Mouse (Mus musculus): ENCODE data around the gene Coro6. TPM values are rescaled to one million over a fixed set of nuclear protein-coding genes. Genes with fewer than 3 reads are reported as not detected.
A peak's percentile ranks its signal among the peaks of the same experiment; 100 is the strongest.

Gene Coro6
- polyA plus RNA-seq, 1 experiment from 2014 or later, result 1.3 TPM

DNA sequence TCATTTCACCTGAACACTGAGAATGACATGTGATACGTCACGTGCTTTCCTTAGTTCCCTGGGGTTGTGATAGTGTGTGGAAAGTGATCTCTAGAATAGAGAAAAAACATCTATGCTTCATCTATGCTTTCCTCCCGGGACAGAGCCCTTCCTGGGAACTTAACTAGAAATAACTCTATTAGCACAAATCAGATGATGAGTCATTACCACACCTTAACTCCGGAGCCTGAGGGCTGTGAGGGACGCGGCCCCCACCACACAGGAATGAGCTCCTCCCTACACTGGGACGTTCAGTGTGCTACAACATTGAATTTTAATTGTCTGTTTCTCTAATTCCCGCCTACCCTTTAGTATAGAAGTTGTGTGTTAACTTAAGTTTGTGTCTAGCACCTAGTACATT is 21.2 kb upstream of the Coro6 start:
- Histone ChIP-seq H3K9ac (ENCODE audit: low read length) (no peak overlapping the region), H3K27ac (ENCODE audit: low read length) (no peak overlapping the region), H3K4me3 (ENCODE audit: low read length) (no peak overlapping the region), H3K4me2 (ENCODE audit: low read depth, low read length) (no peak overlapping the region), H3K9me3 (ENCODE audit: control insufficient read depth, low read length) (no peaks in the 10 kb centered on the region), H3K36me3 (ENCODE audit: control insufficient read depth, insufficient read depth, low read length) (peaks cover 8% of the 10 kb centered on the region), H3K27me3 (ENCODE audit: control insufficient read depth, insufficient read depth, low read depth, low read length) (no peaks in the 10 kb centered on the region), H3K4me1 (replicated peaks; ENCODE audit: control insufficient read depth, insufficient read depth, low read length) (peaks cover 23% of the 10 kb centered on the region)
- WGBS, result 80% methylated on average over 8 of the region's 8 CpGs
- no peak for ATAC-seq (ENCODE audit: low read depth)

DNA sequence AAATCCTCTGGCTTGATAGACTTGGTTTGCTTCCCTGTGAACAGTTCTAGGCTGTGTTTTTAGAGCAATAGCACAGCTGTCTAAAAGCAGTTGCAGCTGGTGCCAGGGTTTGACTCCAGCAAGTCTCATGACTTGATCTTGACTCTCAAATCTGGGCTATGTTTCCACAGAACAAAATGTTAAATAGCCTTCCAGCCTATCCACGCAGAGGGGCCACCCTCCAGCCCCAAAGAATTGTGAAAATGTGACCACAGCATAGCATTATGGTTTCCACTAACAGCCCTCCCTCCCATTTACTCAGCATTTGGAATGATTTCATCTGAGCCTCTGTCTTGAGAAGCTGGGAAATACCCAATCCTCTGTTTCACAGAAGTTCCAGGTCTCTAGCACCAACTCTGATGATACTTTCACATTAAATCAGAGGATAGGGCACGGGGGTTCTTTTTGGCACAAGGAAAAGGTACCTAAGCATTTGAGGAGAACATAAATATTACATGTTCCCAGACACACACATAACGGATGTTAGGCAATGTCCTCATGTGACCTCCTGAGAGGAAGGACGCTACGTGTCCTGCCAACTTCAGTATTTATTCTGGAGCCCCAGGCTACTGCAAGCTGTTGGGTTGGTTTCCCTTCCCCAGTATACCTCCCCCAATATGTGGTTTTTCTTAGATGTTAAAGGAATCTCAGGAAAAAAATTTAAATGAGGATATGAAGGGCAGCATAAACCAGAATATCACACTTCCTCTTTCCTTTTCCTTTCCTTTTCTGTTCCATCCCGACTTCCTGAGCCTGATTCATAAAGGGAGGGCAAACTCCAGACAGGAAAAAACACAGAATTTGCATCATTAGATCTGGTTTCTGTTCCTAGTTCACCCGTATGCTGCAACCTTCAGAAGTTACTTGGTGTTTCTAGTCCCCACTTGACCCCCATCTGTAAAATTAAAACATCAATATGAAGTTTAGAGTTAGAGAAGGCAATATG is 19.7 kb upstream of the Coro6 start:
- Histone ChIP-seq H3K9ac (ENCODE audit: low read length) (no peak overlapping the region), H3K4me2 (ENCODE audit: low read depth, low read length) (no peak overlapping the region), H3K4me3 (ENCODE audit: low read length) (no peak overlapping the region), H3K36me3 (ENCODE audit: control insufficient read depth, insufficient read depth, low read length) (peaks cover 8% of the 10 kb centered on the region), H3K27ac (ENCODE audit: low read length) (peak overlapping the region; percentile 80), H3K4me1 (replicated peaks; ENCODE audit: control insufficient read depth, insufficient read depth, low read length) (peaks cover 28% of the 10 kb centered on the region), H3K9me3 (ENCODE audit: control insufficient read depth, low read length) (no peaks in the 10 kb centered on the region), H3K27me3 (ENCODE audit: control insufficient read depth, insufficient read depth, low read depth, low read length) (no peaks in the 10 kb centered on the region)
- peak; percentile 80 for ATAC-seq (ENCODE audit: low read depth)
- 44% methylated on average over 7 of the region's 7 CpGs for WGBS

DNA sequence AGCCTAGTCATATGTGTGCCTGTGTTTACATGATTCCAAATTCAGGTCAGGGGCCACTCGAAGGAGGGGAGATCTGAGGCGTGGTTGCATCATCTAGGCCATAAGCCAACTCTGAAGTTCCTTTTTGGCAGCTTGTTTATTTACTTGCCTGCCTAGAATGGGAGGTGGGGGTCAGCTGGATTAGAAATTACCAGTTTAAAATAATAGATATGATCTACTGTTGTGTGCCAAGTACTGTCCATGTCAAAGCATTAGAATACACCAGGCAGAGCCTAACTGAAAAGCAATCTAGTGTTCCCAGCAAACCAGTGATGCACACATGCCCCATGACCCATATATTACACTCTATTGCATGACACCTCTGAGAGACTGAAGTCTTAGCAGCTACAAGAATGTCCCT is 17.3 kb upstream of the Coro6 start:
- peak; percentile 86 for ATAC-seq (ENCODE audit: low read depth)
- Histone ChIP-seq H3K4me2 (ENCODE audit: low read depth, low read length) (no peak overlapping the region), H3K9me3 (ENCODE audit: control insufficient read depth, low read length) (no peaks in the 10 kb centered on the region), H3K27ac (ENCODE audit: low read length) (no peak overlapping the region), H3K9ac (ENCODE audit: low read length) (no peak overlapping the region), H3K4me1 (replicated peaks; ENCODE audit: control insufficient read depth, insufficient read depth, low read length) (peaks cover 28% of the 10 kb centered on the region), H3K4me3 (ENCODE audit: low read length) (no peak overlapping the region), H3K27me3 (ENCODE audit: control insufficient read depth, insufficient read depth, low read depth, low read length) (no peaks in the 10 kb centered on the region), H3K36me3 (ENCODE audit: control insufficient read depth, insufficient read depth, low read length) (peaks cover 7% of the 10 kb centered on the region)
- WGBS, result 36% methylated on average over 2 of the region's 2 CpGs

DNA sequence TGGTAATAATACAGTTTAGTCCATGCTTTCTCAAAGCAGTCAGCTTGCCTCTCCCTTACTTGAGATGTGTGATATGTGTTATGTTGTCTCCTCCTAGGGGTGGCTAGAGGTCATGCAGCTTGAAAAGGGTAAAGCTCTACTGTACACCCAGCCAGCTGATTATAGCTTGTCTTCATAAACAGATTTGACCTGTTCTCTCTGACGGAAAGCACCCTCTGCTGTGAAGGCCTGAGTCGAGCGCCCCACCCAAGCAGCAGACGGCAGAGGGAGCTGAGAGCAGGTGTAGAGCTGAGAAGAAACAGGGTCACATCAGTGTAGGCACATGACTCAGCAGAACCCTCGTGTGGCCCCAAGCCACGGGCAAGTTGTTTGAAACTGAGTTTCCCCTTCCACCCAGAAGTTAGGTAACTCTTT is 15.6 kb upstream of the Coro6 start:
- H3K27ac ChIP-seq (ENCODE audit: low read length), result no peak overlapping the region
- peak; percentile 24; the same call in 1 of the 2 replicates for ATAC-seq (ENCODE audit: low read depth)
- H3K4me3 ChIP-seq (ENCODE audit: low read length), result no peak overlapping the region
- H3K36me3 ChIP-seq (ENCODE audit: control insufficient read depth, insufficient read depth, low read length), result peaks cover 11% of the 10 kb centered on the region
- no peak overlapping the region for H3K4me2 ChIP-seq (ENCODE audit: low read depth, low read length)
- H3K9me3 ChIP-seq (ENCODE audit: control insufficient read depth, low read length), result no peaks in the 10 kb centered on the region
- H3K9ac ChIP-seq (ENCODE audit: low read length), result no peak overlapping the region
- no peaks in the 10 kb centered on the region for H3K27me3 ChIP-seq (ENCODE audit: control insufficient read depth, insufficient read depth, low read depth, low read length)
- 36% methylated on average over 6 of the region's 6 CpGs for WGBS
- peaks cover 24% of the 10 kb centered on the region for H3K4me1 ChIP-seq (replicated peaks; ENCODE audit: control insufficient read depth, insufficient read depth, low read length)

DNA sequence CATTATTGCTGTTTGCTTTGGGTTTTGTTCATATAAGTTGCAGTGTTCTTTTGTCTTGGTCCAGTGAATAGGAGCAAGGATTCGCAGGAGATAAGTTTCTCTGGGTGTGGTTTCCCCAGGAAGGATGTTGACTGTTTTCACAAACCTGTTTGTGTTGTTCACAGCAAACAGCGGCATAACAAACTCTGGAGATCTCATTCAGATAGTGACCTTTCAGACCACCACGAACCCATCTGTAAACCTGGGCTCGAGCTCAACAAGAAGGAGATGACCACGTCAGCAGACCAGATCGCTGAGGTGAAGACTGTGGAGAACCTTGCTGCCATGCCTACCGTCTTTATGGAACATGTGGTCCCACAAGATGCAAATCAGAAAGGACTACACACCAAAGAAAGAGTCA is 13.0 kb upstream of the Coro6 start:
- Histone ChIP-seq H3K27me3 (ENCODE audit: control insufficient read depth, insufficient read depth, low read depth, low read length) (no peaks in the 10 kb centered on the region), H3K9me3 (ENCODE audit: control insufficient read depth, low read length) (no peaks in the 10 kb centered on the region), H3K4me2 (ENCODE audit: low read depth, low read length) (no peak overlapping the region), H3K9ac (ENCODE audit: low read length) (no peak overlapping the region), H3K4me3 (ENCODE audit: low read length) (no peak overlapping the region), H3K36me3 (ENCODE audit: control insufficient read depth, insufficient read depth, low read length) (peaks cover 12% of the 10 kb centered on the region), H3K27ac (ENCODE audit: low read length) (no peak overlapping the region), H3K4me1 (replicated peaks; ENCODE audit: control insufficient read depth, insufficient read depth, low read length) (peaks cover 8% of the 10 kb centered on the region)
- no peak for ATAC-seq (ENCODE audit: low read depth)
- WGBS, result 89% methylated on average over 7 of the region's 7 CpGs

DNA sequence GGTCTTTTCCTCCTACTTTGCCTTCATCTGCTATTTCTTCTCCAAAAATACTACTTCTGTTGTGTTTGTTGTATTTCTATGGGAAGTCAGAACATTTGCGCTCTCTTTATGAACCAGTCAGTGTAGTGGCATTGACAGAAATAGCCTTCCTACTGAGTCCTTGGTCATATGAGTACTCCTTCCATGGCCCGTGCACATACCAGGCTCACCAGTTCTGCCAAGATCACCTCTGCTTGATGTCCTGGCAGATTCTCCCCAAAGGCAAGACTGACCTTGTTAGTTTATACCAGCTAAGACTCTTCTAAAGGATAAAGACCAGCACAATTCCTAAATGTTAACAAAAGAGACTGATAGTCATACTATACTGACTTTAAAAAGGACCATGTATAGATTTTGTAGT is 10.5 kb upstream of the Coro6 start:
- peaks cover 19% of the 10 kb centered on the region for H3K36me3 ChIP-seq (ENCODE audit: control insufficient read depth, insufficient read depth, low read length)
- no peak for ATAC-seq (ENCODE audit: low read depth)
- H3K4me3 ChIP-seq (ENCODE audit: low read length), result no peak overlapping the region
- WGBS, result 96% methylated on average over 2 of the region's 2 CpGs
- no peak overlapping the region for H3K4me2 ChIP-seq (ENCODE audit: low read depth, low read length)
- H3K9ac ChIP-seq (ENCODE audit: low read length), result no peak overlapping the region
- H3K27ac ChIP-seq (ENCODE audit: low read length), result no peak overlapping the region
- 0 out of 2 replicates have a peak, but pooled peaks cover 5% of the 10 kb centered on the region for H3K4me1 ChIP-seq (replicated peaks; ENCODE audit: control insufficient read depth, insufficient read depth, low read length)
- no peaks in the 10 kb centered on the region for H3K9me3 ChIP-seq (ENCODE audit: control insufficient read depth, low read length)
- H3K27me3 ChIP-seq (ENCODE audit: control insufficient read depth, insufficient read depth, low read depth, low read length), result no peaks in the 10 kb centered on the region

DNA sequence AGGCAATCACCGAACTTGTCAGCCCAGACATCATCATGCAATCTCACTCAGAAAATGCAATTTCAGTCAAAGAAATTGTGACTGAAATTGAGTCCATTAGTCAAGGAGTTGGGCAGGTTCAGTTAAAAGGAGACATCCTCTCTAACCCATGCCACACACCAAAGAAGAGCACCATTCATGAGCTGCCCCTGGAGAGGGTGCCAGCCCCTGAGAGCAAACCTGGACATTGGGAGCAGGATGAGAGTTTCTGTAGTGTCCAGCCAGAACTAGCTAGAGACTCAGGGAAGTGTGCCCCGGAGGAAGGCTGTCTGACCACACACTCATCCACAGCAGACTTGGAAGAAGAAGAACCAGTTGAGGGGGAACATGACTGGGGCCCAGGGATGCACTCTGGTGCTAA is 8.8 kb upstream of the Coro6 start:
- H3K4me2 ChIP-seq (ENCODE audit: low read depth, low read length), result no peak overlapping the region
- no peaks in the 10 kb centered on the region for H3K9me3 ChIP-seq (ENCODE audit: control insufficient read depth, low read length)
- H3K9ac ChIP-seq (ENCODE audit: low read length), result no peak overlapping the region
- WGBS, result 91% methylated on average over 2 of the region's 2 CpGs
- H3K36me3 ChIP-seq (ENCODE audit: control insufficient read depth, insufficient read depth, low read length), result peaks cover 19% of the 10 kb centered on the region
- no peaks in the 10 kb centered on the region for H3K27me3 ChIP-seq (ENCODE audit: control insufficient read depth, insufficient read depth, low read depth, low read length)
- H3K4me3 ChIP-seq (ENCODE audit: low read length), result no peak overlapping the region
- ATAC-seq (ENCODE audit: low read depth), result no peak
- peaks cover 6% of the 10 kb centered on the region; the same call in 1 of the 2 replicates for H3K4me1 ChIP-seq (replicated peaks; ENCODE audit: control insufficient read depth, insufficient read depth, low read length)
- H3K27ac ChIP-seq (ENCODE audit: low read length), result no peak overlapping the region

DNA sequence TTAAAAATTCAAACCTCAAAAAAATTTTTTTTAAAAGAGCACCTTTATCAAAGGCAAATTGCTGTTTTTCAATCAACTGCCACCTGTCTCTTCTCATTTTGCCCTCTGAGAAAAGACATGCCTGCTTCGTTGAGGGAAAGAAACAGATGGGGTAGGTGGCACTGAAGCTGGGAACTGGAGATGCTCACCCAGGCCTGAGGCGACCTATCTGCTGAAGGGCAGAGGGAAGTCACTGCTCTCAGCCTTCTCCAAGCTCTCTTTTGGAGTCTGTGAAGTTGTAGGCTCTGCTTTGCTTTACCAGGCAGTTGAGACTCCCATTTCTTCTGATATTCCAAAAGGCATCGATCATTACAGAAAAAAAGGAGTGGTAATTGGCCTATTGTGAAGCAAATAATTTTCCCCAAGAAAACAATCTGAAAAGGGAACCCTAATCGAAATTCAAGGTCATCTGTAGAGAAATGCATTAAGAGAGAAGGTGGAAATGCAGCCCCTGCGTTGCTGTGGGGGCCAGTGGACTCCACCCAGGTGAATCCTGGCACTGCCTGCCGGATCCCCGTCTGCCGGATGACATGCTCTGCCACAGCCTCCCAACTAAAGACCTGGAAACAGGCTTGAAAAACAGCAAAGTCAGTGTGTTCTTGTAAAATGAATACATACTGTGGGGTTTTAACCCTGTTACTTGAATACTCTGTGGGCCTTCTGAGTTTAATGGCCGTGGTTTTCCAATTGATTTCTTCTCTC is 6.3 kb upstream of the Coro6 start:
- Histone ChIP-seq H3K9me3 (ENCODE audit: control insufficient read depth, low read length) (no peaks in the 10 kb centered on the region), H3K27ac (ENCODE audit: low read length) (0 out of 2 replicates have a peak overlapping the region, but pooled peaks have one; percentile 31), H3K4me1 (replicated peaks; ENCODE audit: control insufficient read depth, insufficient read depth, low read length) (peaks cover 6% of the 10 kb centered on the region; the same call in 1 of the 2 replicates), H3K4me3 (ENCODE audit: low read length) (no peak overlapping the region), H3K9ac (ENCODE audit: low read length) (no peak overlapping the region), H3K27me3 (ENCODE audit: control insufficient read depth, insufficient read depth, low read depth, low read length) (peaks cover 3% of the 10 kb centered on the region; the same call in 1 of the 2 replicates), H3K36me3 (ENCODE audit: control insufficient read depth, insufficient read depth, low read length) (peaks cover 8% of the 10 kb centered on the region; the same call in 1 of the 2 replicates), H3K4me2 (ENCODE audit: low read depth, low read length) (no peak overlapping the region)
- no peak for ATAC-seq (ENCODE audit: low read depth)
- WGBS, result 87% methylated on average over 9 of the region's 9 CpGs

DNA sequence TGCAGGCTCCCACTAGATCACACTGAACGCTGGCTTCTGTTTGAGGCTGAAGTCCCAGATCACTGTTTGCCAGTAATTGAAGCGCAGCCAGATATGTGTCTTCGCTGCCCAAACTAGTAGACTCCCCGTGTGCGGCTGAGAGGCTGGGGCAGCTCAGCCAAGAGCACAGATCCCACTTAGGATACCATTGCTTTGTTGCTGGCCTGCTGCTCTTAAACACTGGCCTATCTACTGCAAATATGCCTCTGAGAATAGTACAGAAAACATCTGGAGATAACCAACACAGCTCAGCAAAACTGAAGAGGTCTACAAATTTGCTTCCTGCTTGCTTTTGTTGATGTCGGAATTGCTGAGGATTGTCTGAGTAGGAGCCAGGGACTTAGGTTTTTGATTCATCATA is 5.3 kb upstream of the Coro6 start:
- Histone ChIP-seq H3K27me3 (ENCODE audit: control insufficient read depth, insufficient read depth, low read depth, low read length) (peaks cover 5% of the 10 kb centered on the region; the same call in 1 of the 2 replicates), H3K4me1 (replicated peaks; ENCODE audit: control insufficient read depth, insufficient read depth, low read length) (peaks cover 7% of the 10 kb centered on the region), H3K27ac (ENCODE audit: low read length) (peak overlapping the region; percentile 75; the same call in 1 of the 2 replicates), H3K4me3 (ENCODE audit: low read length) (no peak overlapping the region), H3K9ac (ENCODE audit: low read length) (no peak overlapping the region), H3K36me3 (ENCODE audit: control insufficient read depth, insufficient read depth, low read length) (peaks cover 8% of the 10 kb centered on the region; the same call in 1 of the 2 replicates), H3K4me2 (ENCODE audit: low read depth, low read length) (no peak overlapping the region), H3K9me3 (ENCODE audit: control insufficient read depth, low read length) (no peaks in the 10 kb centered on the region)
- ATAC-seq (ENCODE audit: low read depth), result peak; percentile 92
- 31% methylated on average over 6 of the region's 6 CpGs for WGBS
